Mouse (Mus musculus): ENCODE measurements around the gene Sptbn4.

DNA sequence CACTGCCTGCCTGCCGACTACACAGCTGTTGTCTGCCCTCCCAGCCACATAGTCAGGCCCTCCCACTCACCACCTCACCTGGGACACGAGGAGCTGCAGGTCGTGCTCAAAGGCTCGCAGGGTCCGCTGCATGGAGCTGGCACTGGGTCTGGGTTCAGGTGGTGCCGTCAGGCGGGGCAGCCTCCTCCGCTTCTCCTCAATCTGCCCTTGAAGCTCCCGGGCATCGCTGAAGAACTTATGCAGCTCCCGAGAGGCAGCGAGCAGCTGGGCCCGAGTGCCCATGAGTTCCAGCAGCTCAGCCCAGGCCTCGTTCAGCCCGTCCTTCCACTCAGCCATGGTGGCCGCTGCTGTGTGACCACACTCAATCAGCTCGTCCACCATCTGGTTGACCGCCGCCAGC is 78.4 kb downstream of the Sptbn4 start:
- no peak for TF ChIP-seq MAFK (IDR thresholded peaks at IDR 0.05; ENCODE audit: insufficient read depth, low read depth, low read length)
- TF ChIP-seq ZNF384 (IDR thresholded peaks at IDR 0.05; ENCODE audit: low read depth, low read length): no peak
- no peak for TF ChIP-seq HCFC1 (IDR thresholded peaks at IDR 0.05; ENCODE audit: borderline replicate concordance, insufficient read depth, low read length)

All from ES-E14 (cell line).